Mouse (Mus musculus): ENCODE results near the gene Acp7.

The Acp7 gene

DNA sequence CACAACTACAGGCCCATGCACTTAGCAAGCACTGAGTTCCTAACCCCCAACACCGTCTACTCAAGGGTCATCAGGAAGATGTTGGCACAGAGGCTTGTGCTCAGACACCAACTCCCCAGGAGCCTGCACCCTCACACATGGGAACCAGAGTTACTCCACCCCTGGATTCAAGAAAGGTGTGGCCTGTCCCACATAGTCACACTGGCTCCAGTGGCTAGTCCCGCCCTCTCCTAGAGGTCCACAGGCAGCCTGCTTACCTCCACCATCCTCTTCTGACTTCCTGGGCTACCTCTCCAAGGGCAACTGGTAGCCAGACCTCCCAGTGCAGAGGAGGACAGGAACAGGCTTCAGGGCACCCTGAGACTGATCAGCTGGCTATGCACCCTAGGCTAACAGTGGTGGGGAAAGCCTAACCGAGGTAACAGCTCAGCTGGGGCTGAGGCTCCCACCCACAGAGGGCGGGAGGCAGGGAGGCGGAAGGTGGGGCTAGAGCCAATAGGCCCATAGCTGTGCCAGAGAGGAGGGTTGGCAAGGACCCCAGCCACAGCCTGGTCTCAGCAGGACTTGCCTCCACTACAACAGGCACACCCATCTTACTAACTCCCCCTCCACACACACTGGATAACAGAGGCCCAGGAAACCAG is 54.7 kb downstream of the Acp7 start:
- no peak for DNase-seq (ENCODE audit: low spot score in 2 of 2)

DNA sequence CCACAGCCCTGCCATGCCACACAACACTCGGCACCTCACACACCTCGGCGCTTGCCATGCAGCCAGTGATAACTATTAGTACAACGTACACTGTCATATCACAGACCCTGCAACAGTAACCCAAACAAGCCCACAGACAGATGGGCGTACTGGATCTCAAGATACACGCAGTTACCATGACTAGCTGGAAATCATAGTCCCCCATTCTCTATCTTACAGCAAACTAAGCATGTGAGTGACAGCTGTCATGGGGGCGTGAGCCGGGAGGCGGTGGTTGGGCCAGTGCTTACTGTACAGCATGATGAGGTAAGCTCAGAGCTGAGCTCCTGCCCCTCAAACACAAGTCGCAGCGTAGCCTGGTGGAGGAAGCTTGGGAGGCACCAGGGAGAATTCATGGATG is 55.5 kb downstream of the Acp7 start:
- no peak for DNase-seq (ENCODE audit: low spot score in 2 of 2)

DNA sequence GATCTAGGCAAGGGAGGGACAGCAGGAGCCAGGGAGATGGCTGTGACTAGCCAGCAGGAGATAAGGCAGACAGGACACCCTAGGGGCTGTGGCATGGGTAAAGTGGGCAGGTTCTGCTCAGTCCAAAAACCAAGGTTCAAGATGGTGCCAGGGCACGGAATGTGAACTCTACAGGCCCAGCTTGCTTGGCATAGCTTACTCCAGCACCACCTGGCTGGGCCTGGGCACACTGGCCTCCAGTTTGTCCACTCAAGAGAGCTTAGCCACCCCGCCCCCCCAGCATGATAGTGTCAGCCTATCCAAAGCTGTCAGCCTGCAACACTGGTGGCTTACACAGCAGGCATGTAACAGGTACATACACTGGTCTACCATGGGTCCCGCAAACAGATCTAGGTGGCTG is 57.9 kb downstream of the Acp7 start:
- no peak for DNase-seq (ENCODE audit: low spot score in 2 of 2)

DNA sequence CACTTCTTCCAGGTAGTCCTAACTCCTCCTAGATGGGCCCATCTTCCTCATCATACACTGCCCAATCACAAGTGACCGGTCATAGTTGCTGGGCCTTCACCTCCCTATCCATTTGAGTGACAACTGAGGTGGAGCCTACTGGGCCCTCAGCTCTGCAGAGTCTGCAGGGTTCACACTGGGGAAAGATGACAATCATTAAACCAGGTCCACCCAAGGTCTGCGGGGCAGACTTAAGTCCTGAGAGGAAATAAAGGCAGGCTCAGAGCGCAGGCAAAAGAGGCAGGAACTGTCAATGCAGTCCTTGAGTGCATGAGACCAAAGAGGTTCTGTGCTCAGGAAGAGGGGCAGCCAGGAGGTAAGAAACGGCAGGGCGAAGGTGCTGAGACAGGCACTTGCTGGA is 58.4 kb downstream of the Acp7 start:
- no peak for DNase-seq (ENCODE audit: low spot score in 2 of 2)

DNA sequence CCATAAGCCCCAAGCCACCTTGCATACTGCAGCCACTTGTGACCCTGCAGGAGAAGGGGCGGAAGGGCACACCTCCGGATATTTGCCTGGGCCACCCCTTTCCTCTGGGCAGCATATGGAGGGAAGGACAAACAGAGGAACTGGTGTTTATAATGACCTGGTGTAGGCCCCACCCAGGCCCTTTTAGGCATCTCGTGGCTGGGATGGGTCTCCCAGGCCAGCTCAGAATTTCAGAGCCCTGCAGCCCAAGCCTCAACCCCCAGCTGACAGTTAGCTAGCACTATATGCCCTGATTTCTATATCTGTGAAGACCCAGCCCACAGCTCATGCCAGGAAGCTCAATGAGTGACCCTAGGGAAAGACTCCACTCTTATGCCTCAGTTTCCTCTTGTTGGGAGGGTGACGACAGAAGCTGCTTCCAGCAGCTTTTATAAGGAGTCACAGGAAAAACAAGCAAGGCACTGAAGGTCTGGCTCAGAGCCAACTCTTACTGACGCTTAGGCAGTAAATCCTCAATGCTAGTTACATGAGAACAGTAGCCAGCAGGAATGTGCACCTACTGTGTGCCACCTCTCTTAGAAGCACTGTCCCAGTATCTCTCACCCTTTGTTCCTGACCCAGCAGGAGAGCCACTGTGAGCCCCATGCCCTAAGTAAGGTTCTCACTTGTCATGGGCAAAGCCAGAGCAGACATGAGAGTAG is 60.0 kb downstream of the Acp7 start:
- no peak for DNase-seq (ENCODE audit: low spot score in 2 of 2)

DNA sequence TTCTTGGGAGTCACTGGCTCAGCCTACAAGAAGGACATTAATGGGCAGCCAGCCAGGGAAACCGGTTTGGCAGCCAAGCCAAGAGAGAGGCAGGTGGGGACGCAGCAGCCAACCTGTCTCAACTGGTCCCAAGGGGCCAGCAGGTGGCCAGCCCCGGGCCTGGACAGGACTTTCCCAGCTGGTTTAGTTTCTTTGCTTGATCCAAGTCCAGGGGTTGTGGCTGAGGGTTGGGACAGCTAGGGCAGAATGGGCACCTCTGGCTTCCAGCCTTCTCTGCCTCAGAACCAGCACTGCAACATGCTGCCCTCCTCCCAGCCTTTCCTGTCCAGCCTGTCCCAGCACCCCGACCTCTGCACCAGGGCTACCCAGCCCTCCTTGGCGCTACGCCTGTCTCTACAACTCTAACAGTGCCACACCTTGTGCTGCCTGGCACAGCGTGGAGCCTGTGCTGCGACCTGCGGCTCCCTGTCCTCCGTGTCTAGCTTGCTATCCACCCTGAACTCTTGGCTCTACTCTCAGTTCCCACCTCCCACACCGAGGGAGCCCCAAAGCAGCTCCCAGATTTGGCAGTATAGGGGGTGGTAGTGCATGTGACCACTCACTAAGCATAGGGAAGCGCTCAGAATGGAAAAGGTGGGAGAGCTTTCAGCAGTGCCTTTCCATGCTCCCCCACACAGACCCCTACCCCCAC is 60.7 kb downstream of the Acp7 start:
- DNase-seq (ENCODE audit: low spot score in 2 of 2), result no peak

DNA sequence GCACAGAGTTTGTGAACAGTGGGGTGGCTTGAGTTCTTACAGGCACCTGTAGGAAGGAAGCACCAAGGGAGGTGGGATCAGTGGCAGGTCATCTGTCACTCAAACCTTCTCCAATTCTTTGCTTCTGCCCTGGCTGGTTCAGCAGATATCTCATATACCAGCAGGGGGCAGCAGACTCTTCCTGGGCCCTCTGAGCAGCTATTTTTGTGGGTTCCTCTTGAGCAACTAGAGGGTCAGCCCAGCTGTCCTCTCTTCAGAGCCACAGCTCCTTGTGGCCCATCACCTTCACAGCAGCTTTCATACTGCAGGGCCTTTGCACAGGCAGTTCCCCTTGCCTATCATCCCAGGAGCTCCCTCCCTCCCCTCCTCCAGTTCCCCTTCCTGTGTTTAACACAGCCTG is 62.9 kb downstream of the Acp7 start:
- no peak for DNase-seq (ENCODE audit: low spot score in 2 of 2)

DNA sequence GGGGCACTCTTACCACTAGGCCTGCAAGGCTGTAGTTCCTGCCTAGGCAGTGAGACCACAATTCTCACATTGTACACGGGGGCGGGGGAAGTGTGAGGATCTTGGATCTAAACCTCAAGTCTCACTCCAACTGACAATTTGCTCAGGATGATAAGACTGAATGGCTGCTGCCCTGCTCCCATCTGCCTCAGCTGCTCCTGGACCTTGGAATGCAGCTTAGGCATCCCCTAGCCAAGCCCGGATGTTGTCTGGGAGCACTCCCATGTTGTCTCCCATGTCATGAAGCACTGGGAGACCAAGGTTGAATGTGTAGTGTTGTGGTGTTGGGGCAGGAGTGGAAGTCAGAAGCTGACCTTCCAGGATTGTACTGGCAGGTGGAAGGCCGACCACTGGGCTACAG is 63.6 kb downstream of the Acp7 start:
- no peak for DNase-seq (ENCODE audit: low spot score in 2 of 2)

DNA sequence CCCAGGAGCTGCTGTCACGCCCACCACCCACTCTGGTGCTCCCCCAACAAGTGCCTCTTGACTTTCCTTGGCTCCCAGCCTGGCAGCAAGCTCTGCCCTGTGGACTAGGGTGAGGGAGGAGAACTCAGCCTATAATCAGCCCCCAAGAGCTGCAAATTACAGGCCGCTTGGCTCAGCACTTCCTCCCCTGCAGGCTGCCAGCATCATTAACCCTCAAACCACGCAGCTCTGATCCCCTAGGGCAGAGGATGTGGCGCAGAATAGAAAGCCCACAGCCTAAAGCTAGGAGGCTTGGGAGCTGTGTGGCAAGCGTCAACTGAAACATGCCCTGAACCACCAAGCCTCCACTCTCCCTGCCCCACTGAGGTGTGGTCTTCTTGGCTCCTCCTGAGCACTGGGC is 65.7 kb downstream of the Acp7 start:
- no peak for DNase-seq (ENCODE audit: low spot score in 2 of 2)

DNA sequence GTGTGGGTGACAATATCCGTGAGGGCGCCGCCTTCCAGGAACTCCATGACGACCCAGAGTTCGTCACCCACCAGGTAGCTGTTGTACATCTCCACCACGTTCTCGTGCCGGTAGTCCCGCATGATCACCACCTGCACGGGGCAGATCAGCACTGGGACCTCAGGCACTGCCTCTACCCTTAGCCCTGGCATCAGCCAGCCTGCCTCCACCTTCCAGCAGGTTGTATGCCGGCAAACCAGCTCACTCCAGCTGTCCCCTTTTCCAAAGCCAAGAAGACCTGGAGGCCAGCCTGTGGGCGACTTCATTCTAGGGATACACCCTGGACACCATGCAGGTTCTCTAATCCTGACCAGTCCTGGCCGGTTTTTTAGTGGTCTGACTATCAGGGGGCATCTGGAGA is 68.2 kb downstream of the Acp7 start:
- DNase-seq (ENCODE audit: low spot score in 2 of 2), result no peak

DNA sequence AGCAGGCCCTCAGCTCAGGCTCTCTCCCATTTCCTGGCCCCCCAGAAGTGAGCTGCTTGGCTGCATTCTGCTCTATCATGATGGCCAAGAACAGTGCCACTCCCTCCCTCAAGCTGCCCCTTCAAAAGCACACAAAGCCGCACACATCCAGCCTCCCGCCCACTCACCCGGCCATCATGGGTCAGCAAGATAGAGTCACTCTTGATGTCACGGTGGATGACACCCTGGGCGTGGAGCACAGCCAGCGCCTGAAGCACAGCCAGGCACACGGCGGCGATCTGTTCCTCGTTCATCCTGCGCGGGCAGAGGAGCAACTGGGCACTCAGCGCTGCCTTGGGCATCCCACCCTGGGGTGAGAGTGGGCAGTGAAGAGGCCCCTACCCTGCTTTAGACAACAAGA is 68.8 kb downstream of the Acp7 start:
- DNase-seq (ENCODE audit: low spot score in 2 of 2), result no peak

DNA sequence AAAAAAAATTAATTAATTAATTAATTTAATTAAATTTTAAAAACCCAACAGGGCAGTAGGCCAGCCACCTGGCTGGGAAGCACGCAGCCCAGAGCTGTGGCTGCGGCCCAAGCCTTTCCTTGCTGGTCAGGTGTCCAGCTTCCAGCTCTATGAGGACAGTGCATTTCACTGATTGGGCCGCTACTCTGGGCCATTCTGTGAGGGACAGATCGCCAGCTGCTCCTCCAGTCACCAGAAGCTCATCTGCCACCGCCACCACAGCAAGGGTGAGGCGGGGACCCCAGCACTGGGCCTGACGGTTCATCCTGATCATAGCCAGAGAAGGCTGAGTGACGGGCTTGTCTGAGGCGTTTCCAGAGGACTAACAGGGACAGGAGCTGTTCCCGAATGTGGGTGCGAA is 69.2 kb downstream of the Acp7 start:
- DNase-seq (ENCODE audit: low spot score in 2 of 2), result no peak

DNA sequence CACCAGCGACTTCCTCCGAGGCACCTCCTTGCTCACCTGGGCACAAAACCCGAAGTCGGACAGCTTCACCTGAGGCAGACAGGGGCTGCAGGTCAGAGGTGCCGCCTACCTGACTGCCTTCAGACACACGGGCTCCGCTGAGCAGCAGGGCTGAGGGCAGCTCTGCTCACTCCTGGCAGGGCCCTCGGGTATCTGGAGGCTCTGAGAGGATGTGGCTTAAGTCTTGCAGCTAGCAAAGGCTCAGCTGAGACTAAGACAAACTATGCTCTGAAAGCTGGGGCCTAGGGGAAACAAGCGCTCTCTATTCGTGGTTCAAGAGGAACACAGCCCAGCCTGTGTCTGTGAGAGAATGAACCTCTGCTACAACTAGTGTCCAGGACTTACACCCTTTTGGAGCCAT is 70.3 kb downstream of the Acp7 start:
- no peak for DNase-seq (ENCODE audit: low spot score in 2 of 2)

DNA sequence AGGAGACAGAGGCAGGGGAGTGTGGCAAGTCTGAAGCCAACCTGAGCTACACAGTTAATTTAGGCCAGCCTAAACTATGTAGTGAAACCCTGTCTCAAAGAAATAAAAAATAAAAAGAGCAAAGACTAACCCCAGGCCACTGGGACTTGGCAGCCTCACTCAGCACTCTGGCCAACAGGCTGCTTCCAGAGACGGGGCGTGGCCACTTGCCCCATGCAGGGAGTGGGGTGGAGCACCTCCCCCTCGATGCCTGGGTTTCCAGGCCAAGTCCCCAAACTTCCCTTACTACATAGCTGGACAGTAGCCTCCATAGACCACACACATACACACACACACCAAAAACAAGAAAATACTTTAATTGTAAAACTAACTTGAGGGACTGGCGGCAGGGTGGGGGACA is 72.6 kb downstream of the Acp7 start:
- DNase-seq (ENCODE audit: low spot score in 2 of 2), result no peak

DNA sequence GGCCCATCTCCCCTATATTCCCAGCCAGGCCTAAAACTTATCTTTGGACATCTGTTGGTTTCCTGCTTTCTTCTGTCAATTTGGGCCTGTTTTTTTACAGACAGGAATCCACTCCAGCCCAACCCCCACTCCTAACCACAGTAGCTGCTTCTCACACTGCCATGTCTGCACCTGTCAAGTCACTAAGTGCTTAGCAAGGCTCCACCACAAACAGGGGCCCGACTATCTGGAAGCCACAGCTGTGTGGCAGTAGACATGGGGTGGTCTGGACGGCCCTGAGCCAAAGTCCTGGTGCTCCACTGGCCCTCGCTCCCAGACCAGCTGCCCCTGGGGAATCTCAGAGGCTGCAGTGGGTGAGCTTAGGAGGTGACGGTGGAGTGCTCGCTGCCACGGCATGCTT is 73.4 kb downstream of the Acp7 start:
- no peak for DNase-seq (ENCODE audit: low spot score in 2 of 2)

Data from frontal cortex, postnatal 10 days (tissue).